In genomic region chr12:76448127-76448526, GRCm38 (mm10) we compare ENCODE assay signal across 28 mouse cellular contexts. TPM values are rescaled to one million over a fixed set of nuclear protein-coding genes. Genes with fewer than 3 reads are reported as not detected.
DNase-seq lines count a peak whose midpoint lies in the region; ATAC-seq and TF ChIP-seq lines count a peak whose summit lies in the region.
"Had no signal": no experiment of that assay in that cellular context is flagged by ENCODE, and none has a peak within 500 bp of the region (broad histone marks: within the 10 kb centered on the region; RNA-seq: fewer than 3 reads in every experiment).

No protein-coding gene starts in this region.

- WGBS in heart, embryonic 11.5 days (ENCODE audit: insufficient replicate concordance): 48% methylated on average over 6 of the region's 6 CpGs
- WGBS in heart, adult 2 months: 66% methylated on average over 6 of the region's 6 CpGs
- 41% methylated on average over 6 of the region's 6 CpGs for WGBS in heart, postnatal 0 days
- WGBS in intestine, embryonic 14.5 days: 51% methylated on average over 6 of the region's 6 CpGs
- 55% methylated on average over 6 of the region's 6 CpGs for WGBS in stomach, embryonic 15.5 days

- no peak for TF ChIP-seq EP300 in heart, adult 2 months (IDR thresholded peaks at IDR 0.05; ENCODE audit: insufficient read depth, low read depth, low read length)
- TF ChIP-seq EP300 in heart, postnatal 0 days (IDR thresholded peaks at IDR 0.05; ENCODE audit: low read depth): no peak

- no peaks in the 10 kb centered on the region for H3K4me1 ChIP-seq in heart, embryonic 11.5 days (ENCODE audit: control insufficient read depth, insufficient read depth, low read length)
- H3K4me1 ChIP-seq in heart, adult 2 months (ENCODE audit: control insufficient read depth, insufficient read depth, low read length): no peaks in the 10 kb centered on the region
- H3K4me1 ChIP-seq in heart, postnatal 0 days (ENCODE audit: control insufficient read depth, insufficient read depth): peaks cover 4% of the 10 kb centered on the region; the same call in 1 of the 2 replicates
- H3K4me1 ChIP-seq in intestine, embryonic 14.5 days (replicated peaks; ENCODE audit: control insufficient read depth, insufficient read depth, low read length): 0 out of 2 replicates have a peak, but pooled peaks cover 2% of the 10 kb centered on the region
- H3K4me1 ChIP-seq in stomach, embryonic 15.5 days: no peaks in the 10 kb centered on the region
- H3K4me1 ChIP-seq: embryonic facial prominence, embryonic 12.5 days; hindbrain, embryonic 15.5 days; neural tube, embryonic 12.5 days had no signal

- no peak for TF ChIP-seq CTCF in heart, adult 2 months (IDR thresholded peaks at IDR 0.05)
- TF ChIP-seq CTCF in heart, postnatal 0 days (IDR thresholded peaks at IDR 0.05; ENCODE audit: low read depth): no peak

- H3K79me2 ChIP-seq in heart, adult 2 months (replicated peaks; ENCODE audit: control insufficient read depth, insufficient read depth, low read length): no peaks in the 10 kb centered on the region

- H3K27ac ChIP-seq in heart, embryonic 11.5 days (ENCODE audit: low read depth, low read length): peak overlapping the region; percentile 65
- no peak overlapping the region for H3K27ac ChIP-seq in heart, adult 2 months
- H3K27ac ChIP-seq in heart, postnatal 0 days (ENCODE audit: low read depth): peak overlapping the region; percentile 18; the same call in 1 of the 2 replicates
- H3K27ac ChIP-seq in intestine, embryonic 14.5 days (ENCODE audit: low read depth): peak overlapping the region; percentile 39; the same call in 1 of the 2 replicates
- H3K27ac ChIP-seq in stomach, embryonic 15.5 days: no peak overlapping the region; the same call in 1 of the 2 replicates
- H3K27ac ChIP-seq: embryonic facial prominence, embryonic 12.5 days; hindbrain, embryonic 15.5 days; kidney, embryonic 15.5 days; left cerebral cortex, adult 2 months; liver, embryonic 13.5 days; neural tube, embryonic 12.5 days had no signal

- H3K36me3 ChIP-seq in heart, embryonic 11.5 days (ENCODE audit: control insufficient read depth, insufficient read depth, low read length): no peaks in the 10 kb centered on the region
- H3K36me3 ChIP-seq in heart, adult 2 months (ENCODE audit: control insufficient read depth, insufficient read depth, low read length): no peaks in the 10 kb centered on the region
- no peaks in the 10 kb centered on the region for H3K36me3 ChIP-seq in heart, postnatal 0 days (replicated peaks; ENCODE audit: control insufficient read depth, insufficient read depth, low read length)
- no peaks in the 10 kb centered on the region for H3K36me3 ChIP-seq in intestine, embryonic 14.5 days (ENCODE audit: control insufficient read depth, insufficient read depth, low read length)
- H3K36me3 ChIP-seq in stomach, embryonic 15.5 days: no peaks in the 10 kb centered on the region
- H3K36me3 ChIP-seq: embryonic facial prominence, embryonic 12.5 days; hindbrain, embryonic 15.5 days; kidney, embryonic 15.5 days; liver, embryonic 13.5 days; neural tube, embryonic 12.5 days had no signal

- H3K9ac ChIP-seq in heart, embryonic 11.5 days (ENCODE audit: low read depth, low read length): 0 out of 2 replicates have a peak overlapping the region, but pooled peaks have one; percentile 39
- no peak overlapping the region for H3K9ac ChIP-seq in heart, adult 2 months (ENCODE audit: low read depth, low read length)
- 0 out of 2 replicates have a peak overlapping the region, but pooled peaks have one; percentile 9 for H3K9ac ChIP-seq in heart, postnatal 0 days (replicated peaks; ENCODE audit: low read depth, low read length)
- no peak overlapping the region for H3K9ac ChIP-seq in intestine, embryonic 14.5 days (ENCODE audit: low read length)
- H3K9ac ChIP-seq in stomach, embryonic 15.5 days: no peak overlapping the region
- H3K9ac ChIP-seq: embryonic facial prominence, embryonic 12.5 days; hindbrain, embryonic 15.5 days; kidney, embryonic 15.5 days; liver, embryonic 13.5 days; neural tube, embryonic 12.5 days had no signal

- no peak for DNase-seq in heart, adult 2 months
- peak; percentile 39 for DNase-seq in heart, postnatal 0 days (ENCODE audit: low spot score)
- DNase-seq in heart, postnatal 36 days: no peak
- DNase-seq in intestine, embryonic 14.5 days (ENCODE audit: low spot score): no peak
- no peak for DNase-seq in ovary, postnatal 14 days (ENCODE audit: low spot score)
- DNase-seq: adrenal gland, postnatal 10 days; cerebellum, adult 18-20 months; cerebellum, postnatal 25 days; gastrocnemius, postnatal 25 days; heart, postnatal 4 days; kidney, adult 11 months; liver, embryonic 13.5 days; lung, postnatal 14 days; midbrain, embryonic 14.5 days; retina, postnatal 1 day; right cerebral cortex, postnatal 25 days; thymus, adult 2 months; thymus, postnatal 4 days had no signal

- no peak for ATAC-seq in heart, embryonic 11.5 days (replicated peaks; ENCODE audit: insufficient number of reproducible peaks, low FRiP score, low TSS enrichment)
- ATAC-seq in heart, postnatal 0 days (ENCODE audit: insufficient read depth, low read depth): peak; percentile 77; the same call in 1 of the 2 replicates
- no peak for ATAC-seq in intestine, embryonic 14.5 days (replicated peaks; ENCODE audit: low FRiP score, low TSS enrichment, low read depth)
- ATAC-seq in stomach, embryonic 15.5 days (ENCODE audit: insufficient read depth, low FRiP score, low read depth): no peak

- no peaks in the 10 kb centered on the region for H3K9me3 ChIP-seq in heart, embryonic 11.5 days (replicated peaks; ENCODE audit: control insufficient read depth, low read length)
- H3K9me3 ChIP-seq in heart, postnatal 0 days (replicated peaks; ENCODE audit: control insufficient read depth, low read length): no peaks in the 10 kb centered on the region
- no peaks in the 10 kb centered on the region for H3K9me3 ChIP-seq in intestine, embryonic 14.5 days (ENCODE audit: control insufficient read depth, low read length)
- H3K9me3 ChIP-seq in stomach, embryonic 15.5 days: no peaks in the 10 kb centered on the region
- H3K9me3 ChIP-seq: embryonic facial prominence, embryonic 12.5 days; hindbrain, embryonic 15.5 days; kidney, embryonic 15.5 days; liver, embryonic 13.5 days; neural tube, embryonic 12.5 days had no signal

- peak overlapping the region; percentile 47 for H3K4me2 ChIP-seq in heart, embryonic 11.5 days
- peak overlapping the region; percentile 38 for H3K4me2 ChIP-seq in heart, postnatal 0 days (ENCODE audit: low read depth, low read length)
- peak overlapping the region; percentile 21; the same call in 1 of the 2 replicates for H3K4me2 ChIP-seq in intestine, embryonic 14.5 days (ENCODE audit: low read length)
- H3K4me2 ChIP-seq in stomach, embryonic 15.5 days: peak overlapping the region; percentile 2; the same call in 1 of the 2 replicates
- H3K4me2 ChIP-seq: embryonic facial prominence, embryonic 12.5 days; hindbrain, embryonic 15.5 days; kidney, embryonic 15.5 days; liver, embryonic 13.5 days; neural tube, embryonic 12.5 days had no signal

- intact Hi-C loops in heart, adult 2 months (cut with DNase I): no loop called here
- intact Hi-C loops in heart, postnatal 36 days (cut with DNase I): no loop called here

- no peaks in the 10 kb centered on the region for H3K27me3 ChIP-seq in heart, embryonic 11.5 days (ENCODE audit: control insufficient read depth, insufficient read depth, low read length)
- H3K27me3 ChIP-seq in heart, adult 2 months (ENCODE audit: control insufficient read depth, insufficient read depth, low read length): no peaks in the 10 kb centered on the region
- H3K27me3 ChIP-seq in heart, postnatal 0 days (ENCODE audit: control insufficient read depth, insufficient read depth, low read length): no peaks in the 10 kb centered on the region
- H3K27me3 ChIP-seq in intestine, embryonic 14.5 days (replicated peaks; ENCODE audit: control insufficient read depth, insufficient read depth, low read length): no peaks in the 10 kb centered on the region
- no peaks in the 10 kb centered on the region for H3K27me3 ChIP-seq in stomach, embryonic 15.5 days (replicated peaks)
- H3K27me3 ChIP-seq: embryonic facial prominence, embryonic 12.5 days; hindbrain, embryonic 15.5 days; kidney, embryonic 15.5 days; liver, embryonic 13.5 days; neural tube, embryonic 12.5 days had no signal

- H3K4me3 ChIP-seq in heart, embryonic 11.5 days (ENCODE audit: low read depth, low read length): no peak overlapping the region
- H3K4me3 ChIP-seq in heart, adult 2 months: no peak overlapping the region
- peak overlapping the region; percentile 1; the same call in 1 of the 2 replicates for H3K4me3 ChIP-seq in heart, postnatal 0 days (ENCODE audit: low read depth, low read length)
- no peak overlapping the region for H3K4me3 ChIP-seq in intestine, embryonic 14.5 days (ENCODE audit: low read depth, low read length)
- no peak overlapping the region for H3K4me3 ChIP-seq in stomach, embryonic 15.5 days (replicated peaks)
- H3K4me3 ChIP-seq: embryonic facial prominence, embryonic 12.5 days; hindbrain, embryonic 15.5 days; kidney, embryonic 15.5 days; left cerebral cortex, adult 2 months; liver, embryonic 13.5 days; neural tube, embryonic 12.5 days had no signal

- no peak for TF ChIP-seq POLR2A in heart, adult 2 months (IDR thresholded peaks at IDR 0.05; ENCODE audit: insufficient read depth, low read depth, low read length)

RNA-seq across cellular contexts. Expression of gene Ppp1r36, which starts 30.8 kb away (rescaled TPM):
- polyA plus RNA-seq in heart, embryonic 11.5 days (2014; fragmentation: Nextera tagmentation; extraction: Ambion mirVana): 2.8 and 3.7 TPM in 2 replicates
- under 1 TPM; 0.14 to 0.16 TPM for total RNA-seq in heart, adult 2 months (2021)
- 0.09 and 0.41 TPM in 2 replicates for polyA plus RNA-seq in heart, adult 2 months (2012; rRNA removed)
- total RNA-seq in heart, postnatal 0 days (2014; rRNA removed; ENCODE audit: low replicate concordance): not detected in 2 replicates
- polyA plus RNA-seq in heart, postnatal 0 days (2015; fragmentation: Nextera tagmentation; extraction: Ambion mirVana): 1.5 and 1.7 TPM in 2 replicates
- total RNA-seq in heart, postnatal 36 days (2021): not detected
- polyA plus RNA-seq in intestine, embryonic 14.5 days (2014; fragmentation: Nextera tagmentation; extraction: Ambion mirVana): 1.4 and 1.9 TPM in 2 replicates
- polyA plus RNA-seq in stomach, embryonic 15.5 days (2015; fragmentation: Nextera tagmentation; extraction: Ambion mirVana): 2.9 and 3.2 TPM in 2 replicates
- total RNA-seq: gastrocnemius, postnatal 25 days; megakaryocyte-erythroid progenitor cell, adult 5-6 weeks had no signal
- polyA plus RNA-seq: large intestine, adult 2 months; liver, embryonic 13.5 days; spleen, adult 2 months; thymus, adult 2 months had no signal

RNA-seq across cellular contexts. Expression of gene Hspa2, which starts 44.2 kb away (rescaled TPM):
- polyA plus RNA-seq in heart, embryonic 11.5 days (2014; fragmentation: Nextera tagmentation; extraction: Ambion mirVana): 19.5 and 20.6 TPM in 2 replicates
- total RNA-seq in heart, adult 2 months (2021): 1 to 10 TPM; 5.0 to 5.1 TPM
- polyA plus RNA-seq in heart, adult 2 months (2012; rRNA removed): 6.6 and 7.7 TPM in 2 replicates
- total RNA-seq in heart, postnatal 0 days (2014; rRNA removed; ENCODE audit: low replicate concordance): 8.7 and 13.2 TPM in 2 replicates
- 13.7 and 15.0 TPM in 2 replicates for polyA plus RNA-seq in heart, postnatal 0 days (2015; fragmentation: Nextera tagmentation; extraction: Ambion mirVana)
- total RNA-seq in heart, postnatal 36 days (2021): 1 to 10 TPM; 5.7 to 7.8 TPM
- polyA plus RNA-seq in intestine, embryonic 14.5 days (2014; fragmentation: Nextera tagmentation; extraction: Ambion mirVana): 9.2 and 10.3 TPM in 2 replicates
- polyA plus RNA-seq in stomach, embryonic 15.5 days (2015; fragmentation: Nextera tagmentation; extraction: Ambion mirVana): 11.3 and 11.7 TPM in 2 replicates

Comparison
In these comparisons a context has a peak if more than half of its experiments do, and no peak if none do; other contexts are left out.
1. H3K27ac ChIP-seq: peak in heart, embryonic 11.5 days (single experiment), heart, postnatal 0 days (single experiment) and intestine, embryonic 14.5 days (single experiment); none in heart, adult 2 months (single experiment) and stomach, embryonic 15.5 days (single experiment).
2. H3K9ac ChIP-seq: peak in heart, embryonic 11.5 days (single experiment) and heart, postnatal 0 days (single experiment); none in heart, adult 2 months (single experiment), intestine, embryonic 14.5 days (single experiment) and stomach, embryonic 15.5 days (single experiment).
3. Peak in every context shown above with its lines, with median percentiles within 50 percentile points of each other: H3K4me2 ChIP-seq.